Mouse (Mus musculus): Measurements from ENCODE around the gene Acp5.

GRCm38 (mm10) chr9:22123069-22123609 lies 12.4 kb downstream of the Acp5 start:
- TF ChIP-seq POLR2A (IDR thresholded peaks at IDR 0.05; ENCODE audit: insufficient read depth, low read depth, low read length) (no peak), CTCF (IDR thresholded peaks at IDR 0.05) (no peak)

Data from heart, adult 2 months (tissue).